Mouse (Mus musculus) bone marrow macrophage, adult 2 months (primary cell): Measurements from ENCODE around the gene Fam83e. TPM values are rescaled to one million over a fixed set of nuclear protein-coding genes. Genes with fewer than 3 reads are reported as not detected.

ENCODE experiments used
- H3K27ac ChIP-seq: 2 replicates; pipeline ENCODE4 v1.5.1; 2012; ENCODE audit warnings: low read depth, low read length; ENCODE audit not compliant: insufficient read depth
- H3K4me1 ChIP-seq: 2 replicates; pipeline ENCODE4 v1.6.1; 2012; ENCODE audit warnings: low read length; ENCODE audit not compliant: control insufficient read depth, insufficient read depth
- H3K4me3 ChIP-seq: 2 replicates; pipeline ENCODE4 v1.5.1; 2012; ENCODE audit warnings: mild to moderate bottlenecking, low read length, moderate library complexity; ENCODE audit not compliant: insufficient read depth
- CTCF ChIP-seq: IDR thresholded peaks from 2 replicates; pipeline ENCODE4 v1.5.1; 2012; ENCODE audit warnings: low read depth, mild to moderate bottlenecking, low read length, moderate library complexity
- POLR2A ChIP-seq: IDR thresholded peaks from 2 replicates; pipeline ENCODE4 v1.6.1; 2012; ENCODE audit warnings: mild to moderate bottlenecking, low read depth, low read length, borderline replicate concordance
- polyA plus RNA-seq: library from polyadenylated mRNA; stranded (reverse); fragments of >200 nt; gene quantifications from 2 replicates; pipeline ENCODE4 v1.2.4, GENCODE M21; 2012; ENCODE audit not compliant: missing spikeins, insufficient read depth, insufficient read length

Fam83e gene
- polyA plus RNA-seq, 1 experiment = not detected

- peak overlapping the region; percentile 99; the same call in 1 of the 2 replicates for H3K4me3 ChIP-seq
- no peak overlapping the region for H3K27ac ChIP-seq
These were observed 1.1 kb upstream of the Fam83e start for GRCm38 (mm10) chr7:45719738-45720412.

DNA sequence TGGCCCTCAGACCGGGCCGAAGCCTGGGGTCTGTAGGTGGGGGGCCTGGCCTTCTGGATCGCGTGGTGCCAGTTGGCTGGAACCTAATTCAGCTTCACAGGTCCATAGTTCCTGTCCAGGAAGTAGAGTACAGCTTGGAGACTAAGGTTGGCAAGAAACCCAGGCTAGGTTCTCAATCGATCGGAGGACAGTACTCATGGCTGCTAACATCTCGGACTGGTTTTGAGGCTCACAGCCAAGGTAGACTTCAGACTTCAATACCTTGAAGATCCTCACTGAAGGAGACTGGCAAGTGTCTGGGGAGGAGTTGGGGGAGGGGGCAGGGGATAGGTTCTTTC, 191 bp downstream of the Fam83e start:
- Histone ChIP-seq H3K27ac (no peak overlapping the region), H3K4me3 (no peak overlapping the region), H3K4me1 (peaks cover 3% of the 10 kb centered on the region; the same call in 1 of the 2 replicates)
- TF ChIP-seq POLR2A (no peak), CTCF (no peak)

More at GRCm38 (mm10) chr7:45719738-45720412, 1.1 kb upstream of the Fam83e start:
- TF ChIP-seq CTCF (no peak), POLR2A (no peak)
- peaks cover 3% of the 10 kb centered on the region; the same call in 1 of the 2 replicates for H3K4me1 ChIP-seq

- H3K4me1 ChIP-seq = peaks cover 3% of the 10 kb centered on the region; the same call in 1 of the 2 replicates
- no peak overlapping the region for H3K27ac ChIP-seq
- no peak overlapping the region for H3K4me3 ChIP-seq
- TF ChIP-seq CTCF (no peak), POLR2A (no peak)
These were observed 783 bp downstream of the Fam83e start for GRCm38 (mm10) chr7:45721642-45722347.

DNA sequence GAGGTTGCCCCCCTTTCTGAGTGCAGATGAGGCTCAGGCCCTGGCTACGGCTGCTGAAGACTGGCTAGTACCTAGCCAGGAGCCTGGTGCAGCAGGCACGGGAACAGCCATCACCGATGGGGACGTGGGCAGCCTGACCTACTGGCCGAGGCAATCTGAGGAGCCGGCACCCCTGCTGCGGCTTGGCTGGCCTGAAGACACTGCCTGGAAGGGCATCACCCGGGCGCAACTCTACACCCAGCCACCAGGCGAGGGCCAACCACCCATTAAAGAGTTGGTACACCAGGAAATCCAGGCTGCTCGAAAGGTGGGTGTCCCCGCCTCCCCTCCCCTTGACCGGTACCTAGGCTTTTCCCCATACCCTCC, 1.3 kb downstream of the Fam83e start:
- Histone ChIP-seq H3K27ac (no peak overlapping the region), H3K4me1 (peaks cover 3% of the 10 kb centered on the region; the same call in 1 of the 2 replicates), H3K4me3 (no peak overlapping the region)
- TF ChIP-seq CTCF (no peak), POLR2A (no peak)

GRCm38 (mm10) chr7:45723301-45723700, 2.3 kb downstream of the Fam83e start:
- Histone ChIP-seq H3K4me3 (no peak overlapping the region), H3K4me1 (peaks cover 3% of the 10 kb centered on the region; the same call in 1 of the 2 replicates), H3K27ac (no peak overlapping the region)
- TF ChIP-seq POLR2A = no peak

DNA sequence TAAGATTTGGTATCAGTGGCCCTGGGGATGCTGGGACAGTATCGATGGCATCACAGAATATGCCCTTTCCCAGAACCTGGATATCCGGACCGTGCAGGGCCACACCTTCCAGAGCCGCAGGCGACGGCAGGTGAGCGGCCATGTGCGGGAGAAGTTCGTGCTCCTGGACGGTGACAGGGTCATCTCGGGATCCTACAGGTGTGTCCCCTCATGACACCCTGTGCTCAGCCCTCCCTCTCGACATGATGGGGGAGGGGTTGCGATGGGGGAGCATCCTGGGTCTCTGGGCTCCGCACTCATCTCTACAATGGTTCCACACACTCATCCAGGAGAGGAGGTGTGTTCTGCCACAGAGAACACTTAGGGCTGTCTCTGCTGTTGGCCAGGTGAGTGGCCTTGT, 2.8 kb downstream of the Fam83e start:
- TF ChIP-seq POLR2A (no peak), CTCF (no peak)

GRCm38 (mm10) chr7:45725151-45725550, 4.1 kb downstream of the Fam83e start:
- no peaks in the 10 kb centered on the region for H3K4me1 ChIP-seq
- no peak overlapping the region for H3K27ac ChIP-seq
- no peak overlapping the region for H3K4me3 ChIP-seq
- TF ChIP-seq POLR2A (no peak), CTCF (no peak)

More for the DNA sequence above, 2.8 kb downstream of the Fam83e start:
- H3K4me3 ChIP-seq = no peak overlapping the region
- H3K4me1 ChIP-seq = peaks cover 3% of the 10 kb centered on the region; the same call in 1 of the 2 replicates
- H3K27ac ChIP-seq = no peak overlapping the region

GRCm38 (mm10) chr7:45725713-45726112, 4.7 kb downstream of the Fam83e start, which contains the start of gene Spaca4:
Spaca4 (minus strand) TSS chr7:45725813.
- H3K4me3 ChIP-seq = no peak within 1 kb of the TSS
- no peak within 1 kb of the TSS for H3K27ac ChIP-seq
- H3K4me1 ChIP-seq = no peaks in the 10 kb centered on the region
- TF ChIP-seq POLR2A = no peak
- TF ChIP-seq CTCF = no peak

GRCm38 (mm10) chr7:45726419-45726818, 5.4 kb downstream of the Fam83e start:
- no peak for TF ChIP-seq POLR2A
- TF ChIP-seq CTCF = no peak
- Histone ChIP-seq H3K4me1 (no peaks in the 10 kb centered on the region), H3K27ac (no peak overlapping the region), H3K4me3 (no peak overlapping the region)

DNA sequence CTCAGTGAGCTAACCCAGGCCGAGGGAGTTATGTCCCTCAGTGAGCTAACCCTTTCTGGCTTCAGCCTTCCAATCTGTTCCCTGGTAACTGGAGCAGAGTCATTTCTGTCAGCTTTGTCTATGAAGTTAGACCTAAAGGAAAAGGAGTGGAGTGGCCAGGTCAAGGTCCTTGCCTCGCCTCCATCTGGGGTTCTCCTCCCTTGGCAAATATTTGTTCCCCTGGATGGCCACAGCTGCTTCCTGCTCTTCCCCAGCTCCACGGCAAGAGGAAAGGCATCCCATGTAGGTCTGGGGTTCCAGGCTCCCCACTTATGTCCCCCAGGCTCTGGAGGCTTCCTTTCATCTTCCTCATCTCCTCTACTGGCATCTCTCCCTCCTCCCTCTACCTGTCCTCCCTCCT, 6.6 kb downstream of the Fam83e start:
- Histone ChIP-seq H3K4me1 (no peaks in the 10 kb centered on the region), H3K4me3 (no peak overlapping the region), H3K27ac (no peak overlapping the region)
- TF ChIP-seq POLR2A = no peak
- TF ChIP-seq CTCF = no peak

DNA sequence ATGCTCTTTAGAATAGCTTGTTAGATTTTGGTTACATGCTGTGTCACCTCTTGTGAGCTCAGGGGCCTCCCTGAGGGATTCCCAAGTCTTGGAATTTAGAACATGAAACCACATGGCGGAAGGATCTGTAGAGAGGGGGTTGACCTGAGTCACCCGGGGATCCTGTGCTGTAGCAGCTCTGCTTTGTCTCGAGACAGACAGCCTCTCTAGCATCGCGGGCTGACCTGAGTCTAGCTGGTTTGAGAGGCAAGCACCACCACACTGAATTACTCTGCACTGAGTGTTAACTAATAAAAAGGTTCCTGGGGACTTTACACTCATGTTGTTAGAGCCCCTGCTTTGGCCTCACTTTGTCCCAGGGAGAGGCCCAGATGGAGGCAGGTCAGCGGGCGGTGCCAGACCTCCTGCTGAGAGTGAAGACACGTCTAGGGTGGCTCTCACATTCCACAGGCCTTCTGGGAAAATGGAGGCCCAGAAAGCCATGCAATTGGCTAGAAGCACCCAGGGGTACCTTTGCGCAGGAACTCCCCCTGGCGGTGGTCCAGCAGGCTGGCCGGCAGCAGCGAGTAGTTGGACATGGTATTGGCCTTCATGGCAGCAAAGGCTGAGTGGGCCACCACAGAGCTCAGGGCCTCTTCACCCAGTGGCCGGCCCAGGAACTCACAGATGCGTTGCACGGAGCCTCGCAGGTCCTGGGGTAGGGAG, 9.9 kb downstream of the Fam83e start:
- Histone ChIP-seq H3K27ac (no peak overlapping the region), H3K4me1 (no peaks in the 10 kb centered on the region), H3K4me3 (no peak overlapping the region)
- TF ChIP-seq POLR2A (no peak), CTCF (no peak)
